Mouse (Mus musculus) ES-E14 (cell line): Measurements from ENCODE around the gene Ptcra.

Experiments
- CHD2 ChIP-seq: IDR thresholded peaks from 2 replicates; pipeline ENCODE4 v1.6.1; 2014; ENCODE audit warnings: mild to moderate bottlenecking, low read depth, low read length, inconsistent platforms
- HCFC1 ChIP-seq: IDR thresholded peaks from 2 replicates; pipeline ENCODE4 v1.6.1; 2012; ENCODE audit warnings: low read length, inconsistent platforms, borderline replicate concordance; ENCODE audit not compliant: insufficient read depth
- MAFK ChIP-seq: IDR thresholded peaks from 2 replicates; pipeline ENCODE4 v1.6.1; 2014; ENCODE audit warnings: mild to moderate bottlenecking, low read depth, low read length, inconsistent platforms; ENCODE audit not compliant: insufficient read depth
- ZC3H11A ChIP-seq: IDR thresholded peaks from 2 replicates; pipeline ENCODE4 v1.6.1; 2012; ENCODE audit warnings: low read depth, mild to moderate bottlenecking, inconsistent platforms, low read length, borderline replicate concordance
- ZNF384 ChIP-seq: IDR thresholded peaks from 2 replicates; pipeline ENCODE4 v1.6.1; 2012; ENCODE audit warnings: low read depth, low read length, inconsistent platforms

DNA sequence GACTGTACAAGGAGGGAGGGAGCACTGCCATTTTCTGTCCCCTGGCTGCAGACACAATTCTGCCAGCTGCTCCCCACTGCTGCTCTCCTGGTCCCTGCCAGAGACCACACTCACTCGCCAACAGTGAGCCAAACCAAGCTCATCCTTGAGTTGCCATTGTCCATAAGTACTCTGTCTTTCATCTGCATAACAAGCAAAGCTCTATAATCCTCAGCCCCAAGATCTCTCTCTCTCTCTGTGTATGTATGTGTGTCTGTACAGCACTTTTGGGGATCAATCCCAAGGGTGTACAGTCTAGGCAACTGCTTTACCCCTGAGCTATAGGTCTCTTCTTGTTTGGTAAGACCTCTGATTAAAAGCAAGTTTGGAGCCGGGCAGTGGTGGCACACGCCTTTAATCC lies 47.2 kb upstream of the Ptcra start:
- 0 out of 2 replicates have a peak, but pooled peaks have one; percentile 18 for TF ChIP-seq MAFK
- TF ChIP-seq CHD2, result no peak
- no peak for TF ChIP-seq ZC3H11A
- TF ChIP-seq ZNF384, result no peak
- TF ChIP-seq HCFC1, result 0 out of 2 replicates have a peak, but pooled peaks have one; percentile 38
